Mouse (Mus musculus) embryonic facial prominence, embryonic 12.5 days (tissue): ENCODE data around the gene Chmp3. TPM values are rescaled to one million over a fixed set of nuclear protein-coding genes. Genes with fewer than 3 reads are reported as not detected.

Source experiments
- ATAC-seq: fragments of 200-750 bp; cut with Nextera tagmentation; 2 replicates; pipeline ENCODE4 v1.8.0; 2017; ENCODE audit not compliant: insufficient number of reproducible peaks, insufficient read depth, low FRiP score, low TSS enrichment
- H3K27ac ChIP-seq: fragments of 300-500 bp; sonication (generic); 2 replicates; pipeline ENCODE4 v1.5.1; 2016; ENCODE audit warnings: mild to moderate bottlenecking
- H3K27me3 ChIP-seq: fragments of 300-500 bp; sonication (generic); 2 replicates; pipeline ENCODE4 v1.6.1; 2016; ENCODE audit warnings: mild to moderate bottlenecking, moderate library complexity
- H3K36me3 ChIP-seq: fragments of 300-500 bp; sonication (generic); 2 replicates; pipeline ENCODE4 v1.6.1; 2016; ENCODE audit warnings: mild to moderate bottlenecking
- H3K4me1 ChIP-seq: fragments of 300-500 bp; sonication (generic); 2 replicates; pipeline ENCODE4 v1.6.1; 2016
- H3K4me2 ChIP-seq: fragments of 300-500 bp; sonication (generic); replicated peaks from 2 replicates; pipeline ENCODE4 v1.6.1; 2016; ENCODE audit warnings: mild to moderate bottlenecking, moderate library complexity
- H3K4me3 ChIP-seq: fragments of 300-500 bp; sonication (generic); 2 replicates; pipeline ENCODE4 v1.5.1; 2016; ENCODE audit warnings: mild to moderate bottlenecking
- H3K9ac ChIP-seq: fragments of 300-500 bp; sonication (generic); 2 replicates; pipeline ENCODE4 v1.6.1; 2016; ENCODE audit warnings: mild to moderate bottlenecking, moderate library complexity
- H3K9me3 ChIP-seq: fragments of 300-500 bp; sonication (generic); 2 replicates; pipeline ENCODE4 v1.6.1; 2016; ENCODE audit warnings: mild to moderate bottlenecking, moderate library complexity
- WGBS: fragments of 180-500 bp; shearing (Covaris S2); methylation state at CpG from one replicate; pipeline ENCODE4 v1.1.7; 2016; 5-methylcytosine and 5-hydroxymethylcytosine counted together
- polyA plus RNA-seq: library from polyadenylated mRNA; unstranded; fragments of >200 nt; fragmentation: Nextera tagmentation; extraction: Ambion mirVana; gene quantifications from 2 replicates; pipeline ENCODE4 v1.2.1, GENCODE M21; 2016

The Chmp3 gene
- polyA plus RNA-seq, 1 experiment from 2014 or later, result 53.0 TPM

GRCm38 (mm10) chr6:71613225-71613624 is 69.6 kb downstream of the Chmp3 start:
- no peaks in the 10 kb centered on the region for H3K27me3 ChIP-seq
- no peak for ATAC-seq
- no peak overlapping the region for H3K27ac ChIP-seq
- H3K36me3 ChIP-seq, result peaks cover 72% of the 10 kb centered on the region
- no peak overlapping the region for H3K4me2 ChIP-seq
- no peak overlapping the region for H3K9ac ChIP-seq
- H3K9me3 ChIP-seq, result no peaks in the 10 kb centered on the region
- no peaks in the 10 kb centered on the region for H3K4me1 ChIP-seq
- H3K4me3 ChIP-seq, result no peak overlapping the region

- Histone ChIP-seq H3K9ac (no peak overlapping the region), H3K27me3 (no peaks in the 10 kb centered on the region), H3K36me3 (peaks cover 62% of the 10 kb centered on the region), H3K27ac (no peak overlapping the region), H3K9me3 (no peaks in the 10 kb centered on the region), H3K4me2 (no peak overlapping the region), H3K4me1 (no peaks in the 10 kb centered on the region), H3K4me3 (no peak overlapping the region)
- WGBS, result 82% methylated on average over 5 of the region's 5 CpGs
- ATAC-seq, result no peak
Observed at GRCm38 (mm10) chr6:71616959-71617358, 73.4 kb downstream of the Chmp3 start.

GRCm38 (mm10) chr6:71621551-71621950 is 78.0 kb downstream of the Chmp3 start:
- Histone ChIP-seq H3K27me3 (no peaks in the 10 kb centered on the region), H3K4me1 (peaks cover 12% of the 10 kb centered on the region), H3K9ac (no peak overlapping the region), H3K9me3 (no peaks in the 10 kb centered on the region), H3K36me3 (peaks cover 63% of the 10 kb centered on the region), H3K4me3 (no peak overlapping the region), H3K27ac (no peak overlapping the region), H3K4me2 (no peak overlapping the region)
- ATAC-seq, result no peak
- 87% methylated on average over 5 of the region's 5 CpGs for WGBS

DNA sequence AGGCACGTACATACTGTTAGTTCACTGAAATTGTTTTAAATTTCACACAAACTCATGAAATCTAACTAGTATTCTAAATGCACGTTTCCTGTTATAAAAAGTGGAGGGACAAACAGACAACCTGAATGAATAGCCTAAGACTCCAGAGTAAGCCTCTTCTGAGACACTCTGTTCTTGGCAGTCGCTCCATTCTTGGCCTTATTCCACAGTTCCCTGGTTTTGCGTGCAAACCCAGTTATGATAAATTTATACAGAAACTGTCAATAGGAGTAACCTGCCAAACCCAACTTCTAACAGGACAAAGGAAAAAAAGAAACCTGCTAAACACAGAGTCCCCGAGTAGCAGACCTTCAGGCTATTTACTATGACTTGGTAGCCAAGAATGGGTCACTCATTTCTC is 78.4 kb downstream of the Chmp3 start:
- no peaks in the 10 kb centered on the region for H3K27me3 ChIP-seq
- no peak overlapping the region for H3K27ac ChIP-seq
- ATAC-seq, result no peak
- no peaks in the 10 kb centered on the region for H3K9me3 ChIP-seq
- H3K4me1 ChIP-seq, result peaks cover 12% of the 10 kb centered on the region
- peaks cover 63% of the 10 kb centered on the region for H3K36me3 ChIP-seq
- no peak overlapping the region for H3K4me3 ChIP-seq
- 92% methylated on average over 5 of the region's 5 CpGs for WGBS
- no peak overlapping the region for H3K4me2 ChIP-seq
- H3K9ac ChIP-seq, result no peak overlapping the region

- peaks cover 57% of the 10 kb centered on the region for H3K36me3 ChIP-seq
- peaks cover 17% of the 10 kb centered on the region for H3K4me1 ChIP-seq
- no peak overlapping the region for H3K27ac ChIP-seq
- H3K4me3 ChIP-seq, result no peak overlapping the region
- ATAC-seq, result no peak
- H3K27me3 ChIP-seq, result no peaks in the 10 kb centered on the region
- no peak overlapping the region for H3K4me2 ChIP-seq
- H3K9me3 ChIP-seq, result no peaks in the 10 kb centered on the region
- H3K9ac ChIP-seq, result no peak overlapping the region
Observed at GRCm38 (mm10) chr6:71624723-71625122, 81.1 kb downstream of the Chmp3 start.

- 91% methylated on average over 2 of the region's 2 CpGs for WGBS
- no peaks in the 10 kb centered on the region for H3K27me3 ChIP-seq
- no peak overlapping the region for H3K4me2 ChIP-seq
- H3K9me3 ChIP-seq, result no peaks in the 10 kb centered on the region
- no peak overlapping the region for H3K9ac ChIP-seq
- H3K4me3 ChIP-seq, result no peak overlapping the region
- no peak for ATAC-seq
- H3K27ac ChIP-seq, result no peak overlapping the region
- H3K36me3 ChIP-seq, result peaks cover 49% of the 10 kb centered on the region
- H3K4me1 ChIP-seq, result peaks cover 28% of the 10 kb centered on the region
Observed at GRCm38 (mm10) chr6:71625984-71626383, 82.4 kb downstream of the Chmp3 start.

DNA sequence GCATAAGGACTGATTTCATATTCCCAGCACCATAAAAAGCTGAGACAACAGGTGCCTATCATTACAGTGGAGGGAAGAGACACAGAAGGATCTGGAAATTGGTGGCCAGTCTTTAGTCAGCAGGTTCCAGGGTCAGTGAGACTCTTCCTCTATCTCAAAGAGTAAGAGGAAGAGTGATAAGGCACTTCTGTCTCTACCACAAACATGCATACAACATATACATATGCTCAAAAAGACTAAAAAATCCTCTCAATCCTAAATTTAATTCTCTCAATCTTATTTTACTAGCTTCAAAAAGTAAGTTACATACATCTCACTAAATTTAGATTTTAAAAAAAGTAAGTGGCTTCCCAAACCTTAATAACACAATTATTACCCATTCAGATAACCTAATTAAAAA is 83.7 kb downstream of the Chmp3 start:
- no peak overlapping the region for H3K4me2 ChIP-seq
- no peaks in the 10 kb centered on the region for H3K27me3 ChIP-seq
- no peak for ATAC-seq
- no peak overlapping the region for H3K4me3 ChIP-seq
- H3K36me3 ChIP-seq, result peaks cover 44% of the 10 kb centered on the region
- no peak overlapping the region for H3K27ac ChIP-seq
- no peaks in the 10 kb centered on the region for H3K9me3 ChIP-seq
- peaks cover 34% of the 10 kb centered on the region for H3K4me1 ChIP-seq
- H3K9ac ChIP-seq, result no peak overlapping the region

DNA sequence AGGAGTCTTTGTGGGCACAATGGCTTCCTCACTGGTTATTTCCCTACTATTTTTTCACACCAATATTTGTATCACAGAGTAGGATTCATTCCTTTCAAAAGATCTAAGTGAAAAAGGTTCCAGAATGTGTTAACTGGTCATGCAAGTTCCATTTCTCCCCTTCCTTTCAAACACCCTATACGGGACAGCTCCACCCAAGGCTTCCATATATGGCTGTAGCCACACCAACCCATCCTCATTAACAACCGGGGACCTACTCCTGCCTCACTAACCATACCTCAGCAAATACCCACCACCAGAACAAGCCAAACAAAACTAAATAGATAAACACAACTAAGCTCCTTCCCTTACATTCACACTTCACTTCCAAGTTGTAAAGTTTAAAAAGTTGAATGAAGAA is 87.6 kb downstream of the Chmp3 start:
- H3K4me1 ChIP-seq, result peaks cover 23% of the 10 kb centered on the region
- H3K36me3 ChIP-seq, result peaks cover 18% of the 10 kb centered on the region
- H3K9me3 ChIP-seq, result no peaks in the 10 kb centered on the region
- no peak overlapping the region for H3K27ac ChIP-seq
- H3K4me3 ChIP-seq, result peak overlapping the region; percentile 78
- no peak overlapping the region for H3K9ac ChIP-seq
- no peaks in the 10 kb centered on the region for H3K27me3 ChIP-seq
- H3K4me2 ChIP-seq, result peak overlapping the region; percentile 80
- no peak for ATAC-seq
- 12% methylated on average over 2 of the region's 2 CpGs for WGBS

GRCm38 (mm10) chr6:71631706-71632461 is 88.3 kb downstream of the Chmp3 start:
- peaks cover 23% of the 10 kb centered on the region for H3K4me1 ChIP-seq
- no peak; the same call in 1 of the 2 replicates for ATAC-seq
- peak overlapping the region; percentile 99 for H3K27ac ChIP-seq
- H3K4me2 ChIP-seq, result peak overlapping the region; percentile 80
- H3K27me3 ChIP-seq, result no peaks in the 10 kb centered on the region
- peak overlapping the region; percentile 78 for H3K4me3 ChIP-seq
- WGBS, result 3% methylated on average over 42 of the region's 42 CpGs
- H3K9ac ChIP-seq, result peak overlapping the region; percentile 84
- H3K9me3 ChIP-seq, result no peaks in the 10 kb centered on the region
- H3K36me3 ChIP-seq, result peaks cover 12% of the 10 kb centered on the region

Other genes with a start within 250 kb of the Chmp3 start
- 2.5 and 2.8 TPM in 2 replicates for gene Smyd1, start 221.6 kb upstream of the Chmp3 start, polyA plus RNA-seq
- gene Cd8b1, start 221.0 kb upstream of the Chmp3 start, polyA plus RNA-seq, result 0.14 TPM in 1 of 2 replicates, not detected in the other
- gene Cd8a, start 170.4 kb upstream of the Chmp3 start, polyA plus RNA-seq, result not detected in 2 replicates
- 17.8 and 18.7 TPM in 2 replicates for gene Rmnd5a, start 103.2 kb upstream of the Chmp3 start, polyA plus RNA-seq
- 20.6 and 22.4 TPM in 2 replicates for gene Rnf103, start 49.9 kb upstream of the Chmp3 start, polyA plus RNA-seq
- 62.3 and 67.8 TPM in 2 replicates for gene Kdm3a, start 89.2 kb downstream of the Chmp3 start, polyA plus RNA-seq
- 17.6 and 19.6 TPM in 2 replicates for gene Reep1, start 163.8 kb downstream of the Chmp3 start, polyA plus RNA-seq